Mouse (Mus musculus) neural tube, embryonic 12.5 days (tissue): ENCODE measurements around the gene Nvl. TPM values are rescaled to one million over a fixed set of nuclear protein-coding genes. Genes with fewer than 3 reads are reported as not detected.
A peak's percentile ranks its signal among the peaks of the same experiment; 100 is the strongest.

Experiments used
- ATAC-seq: fragments of 200-750 bp; cut with Nextera tagmentation; 2 replicates; pipeline ENCODE4 v1.8.0; 2017; ENCODE audit warnings: low read depth, mild to moderate bottlenecking, moderate TSS enrichment, moderate library complexity; ENCODE audit not compliant: low FRiP score
- H3K27ac ChIP-seq: fragments of 300-500 bp; sonication (generic); 2 replicates; pipeline ENCODE4 v1.5.1; 2016
- H3K27me3 ChIP-seq: fragments of 300-500 bp; sonication (generic); replicated peaks from 2 replicates; pipeline ENCODE4 v1.6.1; 2016; ENCODE audit warnings: mild to moderate bottlenecking
- H3K36me3 ChIP-seq: fragments of 300-500 bp; sonication (generic); 2 replicates; pipeline ENCODE4 v1.6.1; 2016; ENCODE audit warnings: mild to moderate bottlenecking
- H3K4me1 ChIP-seq: fragments of 300-500 bp; sonication (generic); 2 replicates; pipeline ENCODE4 v1.6.1; 2016
- H3K4me2 ChIP-seq: fragments of 300-500 bp; sonication (generic); replicated peaks from 2 replicates; pipeline ENCODE4 v1.6.1; 2016; ENCODE audit warnings: mild to moderate bottlenecking
- H3K4me3 ChIP-seq: fragments of 300-500 bp; sonication (generic); 2 replicates; pipeline ENCODE4 v1.5.1; 2016
- H3K9ac ChIP-seq: fragments of 300-500 bp; sonication (generic); 2 replicates; pipeline ENCODE4 v1.6.1; 2016; ENCODE audit warnings: mild to moderate bottlenecking
- H3K9me3 ChIP-seq: fragments of 300-500 bp; sonication (generic); 2 replicates; pipeline ENCODE4 v1.6.1; 2016; ENCODE audit warnings: mild to moderate bottlenecking
- WGBS: fragments of 180-500 bp; shearing (Covaris S2); methylation state at CpG from one replicate; pipeline ENCODE4 v1.1.7; 2016; 5-methylcytosine and 5-hydroxymethylcytosine counted together
- polyA plus RNA-seq: library from polyadenylated mRNA; unstranded; fragments of >200 nt; fragmentation: Nextera tagmentation; extraction: Ambion mirVana; gene quantifications from 2 replicates; pipeline ENCODE4 v1.2.1, GENCODE M21; 2016

Gene Nvl
- polyA plus RNA-seq = 40.1 and 45.6 TPM in 2 replicates

DNA sequence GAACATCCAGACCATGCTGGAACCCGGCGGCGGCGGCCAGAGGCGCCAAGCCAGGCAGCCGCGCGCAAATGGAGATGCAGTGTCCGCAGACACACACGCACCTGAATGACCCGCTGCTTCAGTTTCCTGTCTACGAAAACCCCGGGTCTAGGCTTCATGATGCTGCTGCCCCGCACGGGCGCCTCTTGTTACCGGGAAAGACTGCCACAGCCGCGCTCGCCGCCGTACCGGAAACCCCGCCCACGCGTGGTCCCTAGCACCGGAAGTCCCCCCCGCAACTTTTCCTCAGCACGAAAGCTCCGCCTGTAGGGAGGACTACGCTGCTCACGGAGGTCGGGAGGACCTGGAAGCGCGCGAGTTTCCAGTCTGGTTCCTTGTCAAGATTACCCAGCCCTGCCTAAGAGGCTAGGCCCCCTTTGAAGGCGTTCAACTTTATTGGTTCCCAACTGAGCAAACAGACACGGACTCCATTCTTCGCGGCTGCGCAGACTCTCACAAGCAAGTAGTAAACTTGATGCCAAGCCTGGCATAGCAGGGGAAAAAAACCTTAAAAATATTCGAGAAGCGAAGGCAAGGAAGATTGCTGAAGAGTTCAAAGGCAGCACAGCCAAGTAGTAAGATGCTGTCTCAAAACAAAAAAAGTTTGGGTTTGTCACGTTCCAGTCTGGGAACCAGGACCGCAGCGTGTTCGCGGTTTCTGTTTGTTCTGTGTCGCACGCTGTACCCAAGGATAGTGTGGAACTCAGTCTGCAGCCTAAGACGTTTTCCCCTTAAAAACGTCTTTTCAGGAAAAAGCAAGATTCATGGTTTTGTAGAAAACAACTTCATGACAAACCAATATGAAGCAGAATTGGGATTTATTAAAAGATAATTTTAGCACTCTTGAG is at the start of gene Nvl, which contains the start of gene Cnih4:
Gene Nvl, minus strand, starts transcription at position 255 of the 887 bp plus-strand sequence.
Gene Cnih4, plus strand, starts transcription at position 744 of the 887 bp plus-strand sequence.
- Histone ChIP-seq H3K27me3 (no peaks in the 10 kb centered on the region), H3K27ac (0 out of 2 replicates have a peak within 1 kb of the TSS, but pooled peaks have one; percentile 32), H3K36me3 (peaks cover 26% of the 10 kb centered on the region), H3K4me1 (peaks cover 20% of the 10 kb centered on the region), H3K9ac (peak within 1 kb of the TSS; percentile 76), H3K9me3 (no peaks in the 10 kb centered on the region), H3K4me3 (peak within 1 kb of the TSS; percentile 80), H3K4me2 (peak within 1 kb of the TSS; percentile 64)
- ATAC-seq = peak; percentile 99
- WGBS = under 1% methylated on average over 52 of the region's 52 CpGs

DNA sequence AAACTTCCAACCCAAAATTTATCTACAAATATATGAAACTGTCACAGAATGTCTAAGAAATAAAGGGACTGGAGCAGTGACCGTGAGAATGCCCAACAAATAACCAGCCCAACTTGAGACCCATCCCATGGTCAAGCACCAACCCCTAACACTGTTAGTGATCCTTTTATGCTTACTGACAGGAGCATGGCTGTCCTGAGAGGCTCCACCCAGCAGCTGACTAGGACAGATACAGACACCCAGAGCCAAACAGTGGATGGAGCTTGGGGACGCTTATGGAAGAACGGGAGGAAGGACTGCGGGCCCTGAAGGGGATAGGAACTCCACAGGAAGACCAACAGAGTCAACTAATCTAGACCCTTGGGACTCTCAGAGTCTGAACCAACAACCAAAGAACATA is 44.9 kb upstream of the Nvl start:
- no peak overlapping the region for H3K9ac ChIP-seq
- H3K27me3 ChIP-seq = no peaks in the 10 kb centered on the region
- H3K4me3 ChIP-seq = no peak overlapping the region
- no peaks in the 10 kb centered on the region for H3K4me1 ChIP-seq
- no peak for ATAC-seq
- WGBS = 90% methylated on average over 4 of the region's 4 CpGs
- H3K9me3 ChIP-seq = no peaks in the 10 kb centered on the region
- H3K27ac ChIP-seq = no peak overlapping the region
- no peak overlapping the region for H3K4me2 ChIP-seq
- peaks cover 71% of the 10 kb centered on the region for H3K36me3 ChIP-seq

DNA sequence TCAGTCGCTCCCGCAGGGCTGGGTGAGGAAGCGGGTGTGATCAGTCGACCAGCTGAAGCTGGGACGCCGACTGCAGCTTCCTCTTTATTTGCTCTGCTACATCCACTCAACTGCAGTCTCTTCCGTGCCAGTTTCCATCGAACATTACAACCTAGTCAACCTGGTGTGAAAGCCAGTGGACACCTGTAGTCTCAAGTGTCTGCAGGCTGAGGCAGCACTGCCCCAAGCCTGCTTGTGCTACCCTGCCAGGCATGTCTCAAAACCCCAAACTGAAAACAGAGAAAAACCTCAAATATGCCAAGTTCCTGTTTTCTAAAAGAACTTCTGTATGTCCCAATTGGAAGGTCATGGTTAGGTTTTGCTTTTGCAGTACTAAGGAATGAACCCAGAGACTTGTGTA is 26.2 kb upstream of the Nvl start:
- no peak overlapping the region for H3K4me2 ChIP-seq
- H3K4me3 ChIP-seq = no peak overlapping the region
- peaks cover 33% of the 10 kb centered on the region for H3K36me3 ChIP-seq
- H3K27me3 ChIP-seq = no peaks in the 10 kb centered on the region
- no peak overlapping the region for H3K27ac ChIP-seq
- no peak overlapping the region for H3K9ac ChIP-seq
- no peak for ATAC-seq
- 88% methylated on average over 8 of the region's 8 CpGs for WGBS
- no peaks in the 10 kb centered on the region for H3K9me3 ChIP-seq
- H3K4me1 ChIP-seq = no peaks in the 10 kb centered on the region

DNA sequence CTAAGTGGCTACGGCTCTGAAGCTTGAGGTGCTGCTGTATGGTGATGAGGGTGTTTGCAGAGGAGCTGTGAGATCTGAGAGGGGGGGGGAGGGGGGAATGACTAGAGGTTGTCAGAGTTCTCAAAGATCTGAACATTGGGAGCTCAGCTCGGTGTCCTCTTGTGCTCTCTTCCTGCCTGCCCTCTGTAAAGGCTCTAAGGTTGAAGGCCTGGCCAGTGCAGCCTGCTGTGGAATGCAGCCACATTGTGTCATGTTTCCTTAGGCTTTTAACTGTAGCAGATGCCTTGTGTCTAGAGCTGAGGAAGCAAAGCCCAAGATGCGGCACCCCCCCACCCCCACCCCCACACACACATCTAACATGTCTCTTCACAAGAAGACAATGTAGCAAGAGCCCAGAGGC is 24.4 kb upstream of the Nvl start:
- no peaks in the 10 kb centered on the region for H3K4me1 ChIP-seq
- no peak overlapping the region for H3K27ac ChIP-seq
- H3K9ac ChIP-seq = no peak overlapping the region
- WGBS = 88% methylated on average over 3 of the region's 3 CpGs
- ATAC-seq = no peak
- peaks cover 46% of the 10 kb centered on the region for H3K36me3 ChIP-seq
- H3K27me3 ChIP-seq = no peaks in the 10 kb centered on the region
- no peak overlapping the region for H3K4me3 ChIP-seq
- H3K4me2 ChIP-seq = no peak overlapping the region
- no peaks in the 10 kb centered on the region for H3K9me3 ChIP-seq

DNA sequence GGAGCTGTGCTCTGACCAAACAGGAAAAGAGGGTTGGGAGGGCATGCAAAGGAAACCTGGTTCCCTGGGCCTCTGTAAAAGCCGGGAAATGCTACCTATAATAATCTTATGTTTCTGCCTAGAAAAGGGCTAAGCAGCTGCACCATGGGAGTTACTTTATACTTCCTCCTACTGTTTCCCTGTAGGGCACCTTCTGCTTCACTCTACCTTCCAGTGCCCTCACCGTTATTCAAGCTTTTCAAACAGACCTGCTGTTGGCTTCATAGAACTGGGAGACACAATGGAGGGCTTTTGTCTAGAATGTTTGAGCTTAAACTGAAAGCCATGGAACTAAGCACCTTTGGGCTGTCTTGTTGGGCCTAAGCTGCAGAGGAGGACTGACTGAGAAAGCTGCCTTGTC is 23.8 kb upstream of the Nvl start:
- Histone ChIP-seq H3K9ac (no peak overlapping the region), H3K9me3 (no peaks in the 10 kb centered on the region), H3K4me2 (no peak overlapping the region), H3K4me3 (no peak overlapping the region), H3K4me1 (no peaks in the 10 kb centered on the region), H3K36me3 (peaks cover 51% of the 10 kb centered on the region), H3K27me3 (no peaks in the 10 kb centered on the region), H3K27ac (no peak overlapping the region)
- no peak for ATAC-seq
- WGBS = 86% methylated on average over 2 of the region's 2 CpGs

DNA sequence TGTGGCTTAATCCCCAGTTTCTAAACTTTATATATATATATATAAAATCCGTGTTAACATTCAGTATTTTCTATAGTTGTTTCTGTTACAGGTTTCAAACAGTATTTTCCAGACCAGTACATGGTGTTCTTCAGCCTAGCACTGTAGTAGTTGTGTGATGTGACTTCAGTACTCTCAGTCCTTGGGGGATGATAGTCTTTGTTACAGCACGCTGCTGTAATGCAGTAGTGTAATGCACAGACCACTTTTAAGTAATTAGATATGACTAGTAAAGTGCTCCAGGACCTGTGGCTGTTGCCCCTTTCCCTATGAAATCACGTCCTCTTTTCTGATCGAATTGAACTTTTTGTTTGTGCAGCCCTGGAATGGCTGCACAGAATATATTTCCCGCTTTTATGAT is 7.5 kb upstream of the Nvl start:
- peaks cover 12% of the 10 kb centered on the region for H3K4me1 ChIP-seq
- peak overlapping the region; percentile 68 for H3K4me2 ChIP-seq
- H3K9me3 ChIP-seq = no peaks in the 10 kb centered on the region
- no peak for ATAC-seq
- 49% methylated on average over 5 of the region's 5 CpGs for WGBS
- H3K36me3 ChIP-seq = peaks cover 18% of the 10 kb centered on the region
- H3K4me3 ChIP-seq = peak overlapping the region; percentile 80
- no peaks in the 10 kb centered on the region for H3K27me3 ChIP-seq
- H3K9ac ChIP-seq = peak overlapping the region; percentile 86
- no peak overlapping the region for H3K27ac ChIP-seq

DNA sequence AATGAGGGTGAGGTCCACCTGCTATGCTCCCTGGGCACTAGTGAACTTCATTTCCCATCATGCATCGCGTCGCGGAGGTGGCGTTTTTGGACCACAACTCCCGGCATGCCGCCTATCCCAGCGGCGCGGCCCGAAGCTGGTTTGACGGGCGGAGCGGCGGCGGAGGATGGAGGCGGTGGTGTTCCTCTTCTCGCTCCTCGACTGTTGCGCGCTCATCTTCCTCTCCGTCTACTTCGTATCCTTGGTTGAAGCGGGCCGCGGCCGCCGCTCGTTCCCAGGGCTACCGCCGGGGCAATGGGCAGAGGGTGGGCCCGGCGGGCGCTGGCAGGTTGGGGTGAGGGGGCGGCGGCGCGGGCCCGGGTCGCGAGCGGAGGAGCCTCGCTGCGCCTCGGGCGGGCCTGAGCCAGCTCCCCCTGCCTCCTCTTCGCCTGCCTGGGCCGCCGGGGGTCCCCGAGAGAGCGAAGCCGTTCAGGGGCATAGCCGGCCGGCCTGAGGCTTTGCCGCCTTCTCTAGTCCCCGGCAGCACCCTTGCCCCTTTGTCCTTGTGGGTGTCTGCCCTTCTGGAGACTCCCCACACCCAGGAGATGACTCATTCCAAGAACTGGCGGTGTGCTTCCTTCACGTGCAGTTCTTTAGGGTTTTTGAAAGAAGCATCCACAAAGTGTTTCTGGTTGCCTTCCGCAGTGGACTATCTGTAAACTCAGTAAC is 7.0 kb upstream of the Nvl start:
- peaks cover 18% of the 10 kb centered on the region for H3K36me3 ChIP-seq
- ATAC-seq = peak; percentile 90
- H3K27me3 ChIP-seq = no peaks in the 10 kb centered on the region
- H3K4me1 ChIP-seq = peaks cover 13% of the 10 kb centered on the region
- H3K27ac ChIP-seq = peak overlapping the region; percentile 57; the same call in 1 of the 2 replicates
- peak overlapping the region; percentile 86 for H3K9ac ChIP-seq
- peak overlapping the region; percentile 80 for H3K4me3 ChIP-seq
- no peaks in the 10 kb centered on the region for H3K9me3 ChIP-seq
- peak overlapping the region; percentile 68 for H3K4me2 ChIP-seq
- WGBS = under 1% methylated on average over 59 of the region's 59 CpGs

DNA sequence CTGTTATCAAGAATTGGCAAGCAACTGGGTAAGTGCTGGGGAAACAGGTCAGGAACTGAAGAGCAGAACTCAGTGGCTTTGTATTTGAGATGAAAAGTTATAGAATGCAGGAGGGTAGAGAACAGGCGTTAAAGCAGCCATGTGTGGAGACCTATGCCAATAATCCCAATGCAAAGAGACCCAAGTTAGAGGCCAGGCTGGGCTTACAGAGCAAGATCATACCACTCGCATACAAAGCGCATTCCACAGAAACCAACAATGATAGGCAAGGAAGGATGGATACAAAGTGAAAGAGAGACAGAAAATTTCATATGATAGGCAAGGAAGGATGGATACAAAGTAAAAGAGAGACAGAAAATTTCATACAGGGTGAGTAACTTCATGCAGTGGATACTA is 6.4 kb upstream of the Nvl start:
- Histone ChIP-seq H3K27me3 (no peaks in the 10 kb centered on the region), H3K4me1 (peaks cover 16% of the 10 kb centered on the region), H3K4me3 (no peak overlapping the region), H3K9ac (no peak overlapping the region), H3K36me3 (peaks cover 12% of the 10 kb centered on the region), H3K9me3 (no peaks in the 10 kb centered on the region), H3K4me2 (no peak overlapping the region), H3K27ac (no peak overlapping the region)
- 69% methylated on average over 3 of the region's 3 CpGs for WGBS
- peak; percentile 29; the same call in 1 of the 2 replicates for ATAC-seq

DNA sequence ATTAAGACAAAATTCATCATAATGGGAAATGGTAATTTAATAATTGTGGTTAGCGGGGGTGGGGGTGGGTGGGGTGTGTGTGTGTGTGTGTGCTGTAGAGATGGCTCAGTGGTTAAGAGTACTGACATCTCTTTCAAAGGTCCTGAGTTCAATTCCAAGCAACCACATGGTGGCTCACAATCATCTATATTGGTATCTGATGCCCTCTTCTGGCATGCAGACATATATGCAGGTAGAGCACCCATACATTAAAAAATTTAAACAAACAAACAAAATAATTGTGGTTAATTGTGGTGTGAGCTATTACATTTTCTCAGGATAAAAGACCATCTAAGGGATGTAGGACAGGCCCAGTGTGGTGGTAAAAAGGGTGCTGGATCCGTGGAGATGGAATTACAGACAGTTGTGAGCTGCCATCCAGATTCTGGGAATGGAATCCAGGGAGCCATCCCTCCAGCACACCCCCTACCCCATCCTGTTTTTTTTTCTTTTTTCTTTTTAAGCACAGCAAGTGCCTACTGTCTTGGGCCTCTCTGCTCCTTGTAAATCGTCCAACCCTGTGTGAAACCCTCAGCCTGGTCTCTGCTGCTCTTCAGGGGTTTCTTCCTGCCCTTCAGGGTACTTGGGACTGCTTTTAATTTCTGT is 5.5 kb upstream of the Nvl start:
- no peak overlapping the region for H3K27ac ChIP-seq
- H3K4me3 ChIP-seq = no peak overlapping the region
- no peak overlapping the region for H3K4me2 ChIP-seq
- 79% methylated on average over 3 of the region's 3 CpGs for WGBS
- H3K36me3 ChIP-seq = peaks cover 7% of the 10 kb centered on the region
- H3K4me1 ChIP-seq = peaks cover 24% of the 10 kb centered on the region
- H3K9me3 ChIP-seq = no peaks in the 10 kb centered on the region
- H3K27me3 ChIP-seq = no peaks in the 10 kb centered on the region
- ATAC-seq = no peak
- no peak overlapping the region for H3K9ac ChIP-seq

DNA sequence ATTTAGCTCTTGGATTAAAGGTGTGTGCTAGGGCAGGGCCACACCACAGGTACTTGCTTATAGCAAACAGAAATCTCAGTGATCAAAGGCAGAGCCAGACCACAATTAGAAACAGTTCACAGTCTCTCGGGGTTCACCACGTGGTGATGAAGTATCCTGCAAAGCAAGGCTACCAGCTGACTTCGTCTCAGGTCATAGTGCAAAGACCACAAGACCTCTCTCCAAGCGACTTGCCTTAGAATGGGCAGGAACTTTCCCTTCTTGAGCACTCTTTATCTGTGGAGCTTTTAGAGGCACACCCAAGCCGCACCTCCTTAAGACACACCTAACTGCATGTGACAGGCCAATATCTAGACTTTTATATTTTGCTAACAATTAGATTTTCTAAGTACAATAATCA is 4.5 kb upstream of the Nvl start:
- Histone ChIP-seq H3K4me2 (no peak overlapping the region), H3K36me3 (no peaks in the 10 kb centered on the region), H3K9ac (no peak overlapping the region), H3K9me3 (no peaks in the 10 kb centered on the region), H3K27me3 (no peaks in the 10 kb centered on the region), H3K27ac (no peak overlapping the region), H3K4me3 (no peak overlapping the region), H3K4me1 (peaks cover 24% of the 10 kb centered on the region)
- 75% methylated on average over 5 of the region's 5 CpGs for WGBS
- no peak for ATAC-seq

DNA sequence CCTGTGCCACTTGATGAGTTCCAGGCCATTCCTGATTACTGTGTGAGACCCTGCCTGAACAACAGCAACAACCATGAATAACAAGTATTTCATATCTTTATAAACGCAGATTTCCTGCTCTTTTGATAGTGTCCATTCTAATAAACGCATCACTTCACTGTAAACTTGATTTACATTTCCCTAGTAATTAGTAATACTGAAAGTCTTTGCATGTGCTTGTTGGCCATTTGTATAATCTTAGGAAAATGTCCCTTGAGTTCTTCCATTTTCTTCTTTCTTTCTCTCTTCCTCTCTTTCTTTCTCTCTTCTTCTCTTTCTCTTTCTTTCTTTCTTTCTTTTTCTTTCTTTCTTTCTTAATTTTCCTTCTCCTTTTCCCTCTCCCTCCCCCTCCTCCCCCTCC is 2.2 kb upstream of the Nvl start:
- Histone ChIP-seq H3K4me2 (no peak overlapping the region), H3K36me3 (peaks cover 6% of the 10 kb centered on the region; the same call in 1 of the 2 replicates), H3K4me3 (no peak overlapping the region), H3K4me1 (peaks cover 20% of the 10 kb centered on the region), H3K27me3 (no peaks in the 10 kb centered on the region), H3K27ac (no peak overlapping the region), H3K9ac (no peak overlapping the region), H3K9me3 (no peaks in the 10 kb centered on the region)
- 91% methylated on average over 2 of the region's 2 CpGs for WGBS
- ATAC-seq = no peak

DNA sequence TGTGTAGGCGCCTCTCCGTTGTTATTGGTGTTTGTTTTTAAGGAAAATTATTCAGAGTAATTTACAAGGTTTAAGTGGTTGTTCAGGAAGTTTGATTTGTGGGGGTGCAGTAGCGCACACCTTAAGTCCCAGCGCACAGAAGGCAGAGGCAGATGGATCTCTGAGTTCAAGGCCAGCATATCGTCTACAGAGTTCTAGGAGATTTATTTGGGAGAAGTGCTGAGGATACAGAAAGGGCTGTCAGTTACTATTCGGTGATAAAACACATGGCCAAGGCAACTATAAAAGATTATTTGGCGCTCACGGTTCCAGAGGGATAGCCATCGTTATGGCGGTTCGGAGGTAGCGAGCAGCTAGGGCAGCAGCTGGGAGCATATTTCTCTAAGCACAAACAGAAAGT is 962 bp upstream of the Nvl start:
- Histone ChIP-seq H3K27ac (no peak overlapping the region), H3K9me3 (no peaks in the 10 kb centered on the region), H3K4me2 (peak overlapping the region; percentile 64), H3K4me1 (peaks cover 20% of the 10 kb centered on the region), H3K27me3 (no peaks in the 10 kb centered on the region), H3K9ac (peak overlapping the region; percentile 76), H3K4me3 (peak overlapping the region; percentile 80), H3K36me3 (peaks cover 18% of the 10 kb centered on the region)
- ATAC-seq = no peak
- 13% methylated on average over 12 of the region's 12 CpGs for WGBS
